Mouse (Mus musculus) MEL (cell line): ENCODE results near the gene Lrrc61.

Source experiments
- CTCF ChIP-seq, 3 experiments: IDR thresholded peaks in 2 of 3; conservative IDR thresholded peaks in 1 of 3; 2 replicates each; pipeline ENCODE4 v1.5.1; 2011 to 2012; ENCODE audit warnings: low read length in 3 of 3, low read depth in 2 of 3, mild to moderate bottlenecking in 2 of 3, improper control_type of control experiment in 1 of 3, inconsistent platforms in 1 of 3, mixed read lengths in 1 of 3, moderate library complexity in 1 of 3; ENCODE audit not compliant: control insufficient read depth in 1 of 3, insufficient read depth in 1 of 3, poor library complexity in 1 of 3, severe bottlenecking in 1 of 3
- MAZ ChIP-seq: IDR thresholded peaks from 2 replicates; pipeline ENCODE4 v1.6.1; 2012; ENCODE audit warnings: low read depth, mild to moderate bottlenecking, inconsistent platforms, low read length, improper control_type of control experiment
- POLR2A ChIP-seq, 2 experiments: IDR thresholded peaks; 2 replicates each; pipeline ENCODE4 v1.6.1; 2011 to 2012; ENCODE audit warnings: low read length in 2 of 2, mild to moderate bottlenecking in 2 of 2, control low read depth in 1 of 2, improper control_type of control experiment in 1 of 2, low read depth in 1 of 2, moderate library complexity in 1 of 2; ENCODE audit not compliant: control insufficient read depth in 1 of 2, insufficient read depth in 1 of 2, poor library complexity in 1 of 2
- POLR2AphosphoS2 ChIP-seq: IDR thresholded peaks from 2 replicates; pipeline ENCODE4 v1.6.1; 2011; ENCODE audit warnings: low read length, improper control_type of control experiment
- POLR2AphosphoS5 ChIP-seq: IDR thresholded peaks from 2 replicates; pipeline ENCODE4 v1.6.1; 2012; ENCODE audit warnings: low read depth, borderline replicate concordance, mild to moderate bottlenecking, inconsistent platforms, low read length, moderate library complexity, mixed read lengths
- RAD21 ChIP-seq: IDR thresholded peaks from 2 replicates; pipeline ENCODE4 v1.6.1; 2011; ENCODE audit warnings: mild to moderate bottlenecking, low read depth, low read length, improper control_type of control experiment
- TBP ChIP-seq: IDR thresholded peaks from 2 replicates; pipeline ENCODE4 v1.8.0; 2011; ENCODE audit warnings: low read depth, low read length, improper control_type of control experiment

DNA sequence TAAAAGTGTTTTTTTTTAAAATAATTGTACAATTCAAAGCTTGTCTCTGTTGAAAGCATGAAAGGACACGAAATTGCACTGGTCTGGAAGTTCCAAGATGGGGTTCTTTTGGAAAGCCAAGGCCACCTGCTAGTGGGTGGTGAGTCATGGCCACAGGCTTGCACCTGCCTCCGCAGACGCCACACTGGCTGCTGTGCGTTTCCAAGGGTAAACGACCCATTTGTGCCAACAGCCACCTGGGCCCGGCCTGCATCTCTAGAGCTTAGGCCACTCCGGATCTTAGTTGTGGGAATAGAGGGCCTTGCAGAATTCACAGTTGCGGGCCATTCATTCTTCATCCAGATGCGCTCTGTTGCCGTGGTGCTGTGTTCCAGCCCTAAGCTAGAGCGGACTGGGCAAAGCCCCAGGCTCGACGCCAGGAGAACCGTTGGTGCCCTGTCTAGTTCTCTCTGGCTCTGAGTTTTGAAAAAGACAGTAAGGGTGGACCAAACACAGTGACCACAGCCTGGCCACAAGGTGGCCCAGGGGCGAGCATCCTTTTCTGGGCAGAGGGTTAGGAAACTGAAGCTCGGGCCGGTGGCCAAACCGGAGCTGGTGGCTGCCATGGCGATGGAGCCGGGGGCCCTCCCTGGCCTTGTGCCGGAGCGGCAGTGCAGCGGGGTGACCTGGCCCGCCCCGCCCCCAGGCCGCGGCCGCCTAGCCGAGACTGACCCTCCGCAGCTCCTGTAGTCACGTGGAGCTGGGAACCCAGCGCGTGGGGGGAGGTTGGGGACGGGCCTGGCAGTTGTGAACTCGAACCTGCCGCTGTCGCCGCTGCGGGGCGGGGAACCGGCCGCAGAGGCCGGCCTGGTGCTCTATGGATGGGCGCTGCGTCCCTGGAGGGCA, 38.8 kb downstream of the Lrrc61 start, which contains the start of the genes Repin1 and Gm44965:
- TF ChIP-seq CTCF (IDR thresholded peaks at IDR 0.05 in 2 of 3, conservative IDR thresholded peaks at IDR 0.05 in 1 of 3; ENCODE audit: control insufficient read depth in 1 of 3, insufficient read depth in 1 of 3, low read depth in 2 of 3, low read length in 3 of 3, poor library complexity in 1 of 3, severe bottlenecking in 1 of 3): no peak
- TF ChIP-seq POLR2AphosphoS5: no peak
- TF ChIP-seq POLR2A (IDR thresholded peaks at IDR 0.05; ENCODE audit: control insufficient read depth in 1 of 2, insufficient read depth in 1 of 2, low read depth in 1 of 2, low read length in 2 of 2, poor library complexity in 1 of 2): no peak
- no peak for TF ChIP-seq RAD21
- TF ChIP-seq MAZ: no peak
- no peak for TF ChIP-seq POLR2AphosphoS2
- no peak for TF ChIP-seq TBP
